Mouse (Mus musculus) gastrocnemius, postnatal 14 days (tissue): Measurements from ENCODE around the gene Gtse1. TPM values are rescaled to one million over a fixed set of nuclear protein-coding genes. Genes with fewer than 3 reads are reported as not detected.

Experiments used
- DNase-seq: peaks from one replicate; pipeline ENCODE4 v3.0.0; 2021; ENCODE audit warnings: mixed read lengths
- intact Hi-C: fragments of 180-260 bp; cut with DNase I; formaldehyde crosslinking; loops from one replicate; pipeline ENCODE4 v1.15.1; 2025; ENCODE audit warnings: low total_unique reads
- total RNA-seq, 2 experiments: library from RNA; stranded (reverse); gene quantifications; 2 replicates each; pipeline ENCODE4 v1.2.3; 2021

Gene Gtse1
- total RNA-seq, 2 experiments from 2014 or later, result 1.0 to 1.4 TPM

GRCm38 (mm10) chr15:85909492-85909829 lies 49.9 kb downstream of the Gtse1 start:
- intact Hi-C loops, result no loop called here
- DNase-seq, result no peak

GRCm38 (mm10) chr15:85909931-85910330 lies 50.4 kb downstream of the Gtse1 start:
- intact Hi-C loops, result loop anchor here (5.0 kb wide), 1 partner anchor 217 kb away; no protein-coding TSS in a partner anchor
- DNase-seq, result no peak

GRCm38 (mm10) chr15:85913605-85914004 lies 54.1 kb downstream of the Gtse1 start:
- intact Hi-C loops, result loop anchor here (5.0 kb wide), 1 partner anchor 214 kb away; no protein-coding TSS in a partner anchor
- no peak for DNase-seq

DNA sequence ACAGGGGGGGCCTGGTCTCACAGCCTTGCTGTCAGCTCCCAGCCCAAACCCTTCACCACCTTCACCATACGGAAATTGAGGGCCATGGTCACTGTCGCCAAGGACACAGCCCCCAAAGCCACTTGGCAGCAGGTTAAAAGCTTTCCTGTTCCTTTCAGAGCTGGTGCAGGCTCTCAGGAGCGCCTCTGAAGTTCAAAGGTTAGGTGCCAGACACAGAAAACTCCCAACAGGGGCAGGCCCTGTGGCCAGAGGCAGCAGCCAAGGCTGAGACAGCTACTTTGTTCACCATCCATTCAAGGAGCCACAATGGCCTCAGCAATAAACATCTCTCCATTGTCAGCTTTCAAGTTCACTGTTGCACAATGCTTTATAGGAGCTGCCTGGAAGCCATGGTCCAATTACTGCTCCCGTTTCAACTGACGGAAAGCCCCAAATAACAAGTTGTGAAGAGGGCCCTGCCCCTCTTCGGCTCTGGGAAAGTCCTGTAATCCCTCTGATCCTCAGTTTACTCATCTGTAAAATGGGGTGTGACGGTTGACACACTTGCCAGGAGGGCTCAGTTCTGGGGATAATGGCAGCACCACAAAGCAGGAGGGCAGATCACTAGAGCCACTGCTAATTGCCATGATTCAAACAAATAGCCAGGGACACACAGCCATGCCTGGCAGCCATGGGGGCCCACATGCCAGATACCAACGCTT lies 59.8 kb downstream of the Gtse1 start:
- DNase-seq, result no peak
- intact Hi-C loops, result no loop called here

GRCm38 (mm10) chr15:85919892-85920248 lies 60.3 kb downstream of the Gtse1 start:
- no peak for DNase-seq

DNA sequence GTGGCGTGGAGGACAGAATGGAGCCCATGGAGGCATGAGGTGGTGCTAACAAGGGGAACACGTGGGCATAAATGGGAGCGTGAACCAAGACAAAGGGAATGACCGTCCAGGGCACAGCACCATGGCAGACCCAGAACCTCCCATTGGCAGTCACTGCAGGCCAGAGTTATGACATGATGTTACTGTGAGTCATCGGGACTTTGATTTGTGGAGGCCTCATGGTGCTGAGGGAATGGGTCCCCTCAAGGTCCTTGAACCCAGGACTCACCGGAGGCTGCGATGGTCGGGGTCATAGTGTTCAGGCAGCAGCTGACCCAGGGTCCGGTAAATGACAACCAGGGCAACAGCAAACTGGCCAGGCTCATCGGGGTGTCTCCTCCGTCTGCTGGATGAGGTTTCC lies 62.3 kb downstream of the Gtse1 start:
- DNase-seq, result no peak
- intact Hi-C loops, result no loop called here

More at GRCm38 (mm10) chr15:85919892-85920248, 60.3 kb downstream of the Gtse1 start:
- intact Hi-C loops, result no loop called here

Other genes with a start within 250 kb of the Gtse1 start
- 10 to 100 TPM in 1 of 2 experiments, 1 to 10 TPM in 1; 6.3 to 16.3 TPM for gene Ppara, start 124.8 kb upstream of the Gtse1 start, total RNA-seq
- gene Cdpf1, start 48.0 kb upstream of the Gtse1 start, total RNA-seq, result 10 to 100 TPM; 30.6 to 32.4 TPM
- gene Pkdrej, start 38.0 kb upstream of the Gtse1 start, total RNA-seq, result under 1 TPM; 0.23 to 0.31 TPM
- gene Ttc38, start 27.4 kb upstream of the Gtse1 start, total RNA-seq, result 1 to 10 TPM; 4.4 to 5.1 TPM
- 10 to 100 TPM; 13.7 to 21.3 TPM for gene Trmu, start 19.6 kb downstream of the Gtse1 start, total RNA-seq
- gene Celsr1, start 174.0 kb downstream of the Gtse1 start, total RNA-seq, result under 1 TPM; 0.31 to 0.94 TPM
- gene Gramd4, start 197.9 kb downstream of the Gtse1 start, total RNA-seq, result 1 to 10 TPM; 7.2 to 8.2 TPM